Mouse (Mus musculus) Patski (cell line): Measurements from ENCODE around the gene Tsc22d4. TPM values are rescaled to one million over a fixed set of nuclear protein-coding genes. Genes with fewer than 3 reads are reported as not detected.

Source experiments
- ATAC-seq: fragments of 100-300 bp; one replicate; pipeline ENCODE4 v1.8.0; 2021
- CTCF ChIA-PET: fragments of 350-600 bp; sonication (Branson Sonifier 250); formaldehyde crosslinking; loops from one replicate; lab custom pipeline; 2022; ENCODE audit warnings: inconsistent platforms; lab: Charles Lee
- POLR2A ChIA-PET: fragments of 350-600 bp; sonication (Branson Sonifier 250); formaldehyde crosslinking; loops from one replicate; lab custom pipeline; 2022; ENCODE audit warnings: antibody characterized with exemption, inconsistent platforms; lab: Charles Lee
- DNase-seq: peaks from one replicate; pipeline ENCODE4 v3.0.0-alpha.2; 2011; ENCODE audit warnings: low read depth, low spot score
- H3K27me3 ChIP-seq: fragments of 371-371 bp; one replicate; pipeline ENCODE4 v1.5.1; 2021
- CTCF ChIP-seq: fragments of 100-300 bp; IDR thresholded peaks from one replicate; pipeline ENCODE4 v1.5.1; 2021
- in situ Hi-C: fragments of 300-500 bp; cut with MboI; formaldehyde crosslinking; loops from 3 replicates; pipeline ENCODE4 v1.11.1; 2018; ENCODE audit warnings: low pct_unique_long_range_greater_than_20kb, mixed read lengths
- polyA plus RNA-seq: library from polyadenylated mRNA; unstranded; gene quantifications from one replicate; pipeline ENCODE4 v1.2.3, GENCODE M21; 2021

The Tsc22d4 gene
- polyA plus RNA-seq, 1 experiment from 2014 or later = 154 TPM

GRCm38 (mm10) chr5:137751221-137751887, 5.8 kb downstream of the Tsc22d4 start:
- no peak for ATAC-seq
- in situ Hi-C loops = no loop called here
- H3K27me3 ChIP-seq = no peaks in the 10 kb centered on the region
- no peak for TF ChIP-seq CTCF
- CTCF ChIA-PET = interaction anchor here (1.1 to 1.8 kb wide), 4 partner anchors 69 to 99 kb away, joined by 3 to 9 read pairs (median 4); no protein-coding TSS in a partner anchor
- POLR2A ChIA-PET = interaction anchor here (0.8 kb wide), 1 partner anchor 9 kb away, joined by 3 read pairs; no protein-coding TSS in a partner anchor
- DNase-seq = no peak

- no peak for ATAC-seq
- CTCF ChIA-PET = interaction anchor here (0.8 to 1.8 kb wide), 4 partner anchors 8 to 100 kb away, joined by 3 to 4 read pairs (median 4); no protein-coding TSS in a partner anchor
- no peak for TF ChIP-seq CTCF
- H3K27me3 ChIP-seq = no peaks in the 10 kb centered on the region
- POLR2A ChIA-PET = interaction anchor here (0.8 kb wide), 1 partner anchor 10 kb away, joined by 3 read pairs; no protein-coding TSS in a partner anchor
- no peak for DNase-seq
- in situ Hi-C loops = no loop called here
These were observed 6.5 kb downstream of the Tsc22d4 start for GRCm38 (mm10) chr5:137751988-137752387.

GRCm38 (mm10) chr5:137753111-137753832, 7.7 kb downstream of the Tsc22d4 start:
- CTCF ChIA-PET = interaction anchor here (1.2 to 1.8 kb wide), 2 partner anchors 96 to 101 kb away, joined by 3 to 4 read pairs; no protein-coding TSS in a partner anchor
- no peak for DNase-seq
- no peak for ATAC-seq
- in situ Hi-C loops = no loop called here
- POLR2A ChIA-PET = no interaction called here
- no peak for TF ChIP-seq CTCF
- no peaks in the 10 kb centered on the region for H3K27me3 ChIP-seq

- in situ Hi-C loops = no loop called here
- no peak for TF ChIP-seq CTCF
- POLR2A ChIA-PET = no interaction called here
- no peaks in the 10 kb centered on the region for H3K27me3 ChIP-seq
- ATAC-seq = no peak
- DNase-seq = no peak
- CTCF ChIA-PET = no interaction called here
These were observed 9.9 kb downstream of the Tsc22d4 start for GRCm38 (mm10) chr5:137755425-137755824.

GRCm38 (mm10) chr5:137756106-137756505, 10.6 kb downstream of the Tsc22d4 start:
- POLR2A ChIA-PET = no interaction called here

GRCm38 (mm10) chr5:137756882-137757661, 11.5 kb downstream of the Tsc22d4 start:
- in situ Hi-C loops = no loop called here
- POLR2A ChIA-PET = no interaction called here
- ATAC-seq (no peak), DNase-seq (no peak)
- TF ChIP-seq CTCF = peak; percentile 97
- CTCF ChIA-PET = interaction anchor here (0.9 to 2.9 kb wide), 7 partner anchors 9 to 104 kb away, joined by 3 to 18 read pairs (median 3); no protein-coding TSS in a partner anchor
- H3K27me3 ChIP-seq = no peaks in the 10 kb centered on the region

More at GRCm38 (mm10) chr5:137756106-137756505, 10.6 kb downstream of the Tsc22d4 start:
- CTCF ChIA-PET = no interaction called here
- ATAC-seq = no peak
- TF ChIP-seq CTCF = no peak
- H3K27me3 ChIP-seq = no peaks in the 10 kb centered on the region
- no peak for DNase-seq
- in situ Hi-C loops = no loop called here

- DNase-seq = no peak
- H3K27me3 ChIP-seq = no peaks in the 10 kb centered on the region
- CTCF ChIA-PET = interaction anchor here (1.2 to 2.9 kb wide), 4 partner anchors 9 to 100 kb away, joined by 3 to 18 read pairs (median 10); no protein-coding TSS in a partner anchor
- POLR2A ChIA-PET = interaction anchor here (2.7 kb wide), 1 partner anchor 10 kb away, joined by 18 read pairs; no protein-coding TSS in a partner anchor
- in situ Hi-C loops = no loop called here
- ATAC-seq = no peak
- TF ChIP-seq CTCF = no peak
These were observed 12.4 kb downstream of the Tsc22d4 start for GRCm38 (mm10) chr5:137757887-137758286.

GRCm38 (mm10) chr5:137758921-137759534, 13.5 kb downstream of the Tsc22d4 start:
- ATAC-seq (no peak), DNase-seq (no peak)
- in situ Hi-C loops = no loop called here
- H3K27me3 ChIP-seq = no peaks in the 10 kb centered on the region
- TF ChIP-seq CTCF = no peak
- ChIA-PET POLR2A (interaction anchor here (0.6 to 2.7 kb wide), 2 partner anchors 11 to 128 kb away, joined by 3 to 18 read pairs; no protein-coding TSS in a partner anchor), CTCF (interaction anchor here (1.3 to 3.3 kb wide), 8 partner anchors 11 to 115 kb away, joined by 3 to 18 read pairs (median 12); partner anchors contain the start of gene Tsc22d4)

- peak; percentile 92 for TF ChIP-seq CTCF
- in situ Hi-C loops = loop anchor here (5.0 kb wide), 2 partner anchors 108 to 228 kb away; partner anchors contain the start of genes Epo and Gnb2
- peak; percentile 71 for ATAC-seq
- POLR2A ChIA-PET = interaction anchor here (0.6 to 2.7 kb wide), 2 partner anchors 12 to 71 kb away, joined by 3 to 18 read pairs; no protein-coding TSS in a partner anchor
- no peaks in the 10 kb centered on the region for H3K27me3 ChIP-seq
- DNase-seq = peak; percentile 79
- CTCF ChIA-PET = interaction anchor here (0.7 to 3.8 kb wide), 20 partner anchors 8 to 146 kb away, joined by 3 to 26 read pairs (median 4); partner anchors contain the start of genes Pcolce and Tsc22d4
These were observed 14.5 kb downstream of the Tsc22d4 start for GRCm38 (mm10) chr5:137759971-137760412.
